Mouse (Mus musculus) lung, postnatal 0 days (tissue): ENCODE measurements around the gene Gadd45g.

Experiments used
- CTCF ChIP-seq: IDR thresholded peaks from 2 replicates; pipeline ENCODE4 v1.5.1; 2016; ENCODE audit warnings: antibody characterized with exemption, mild to moderate bottlenecking
- EP300 ChIP-seq: IDR thresholded peaks from 2 replicates; pipeline ENCODE4 v1.6.1; 2016; ENCODE audit warnings: antibody characterized with exemption, mild to moderate bottlenecking, control low read depth

GRCm38 (mm10) chr13:51832491-51832890 lies 14.0 kb upstream of the Gadd45g start:
- TF ChIP-seq EP300 (no peak), CTCF (0 out of 2 replicates have a peak, but pooled peaks have one; percentile 3)
